Mouse (Mus musculus) intestine, embryonic 15.5 days (tissue): ENCODE data around the gene Dennd1a. TPM values are rescaled to one million over a fixed set of nuclear protein-coding genes. Genes with fewer than 3 reads are reported as not detected.
"Not testable (repeated sequence)": the region's sequence is repeated elsewhere in the genome, so short reads cannot be mapped to it uniquely, and the experiment has no call there.

Source experiments
- ATAC-seq: fragments of 200-750 bp; cut with Nextera tagmentation; 2 replicates; pipeline ENCODE4 v1.8.0; 2017; ENCODE audit warnings: moderate TSS enrichment, moderate library complexity
- H3K27ac ChIP-seq: fragments of 300-500 bp; sonication (generic); 2 replicates; pipeline ENCODE4 v1.5.1; 2015; ENCODE audit warnings: mild to moderate bottlenecking, inconsistent platforms
- H3K27me3 ChIP-seq: fragments of 300-500 bp; sonication (generic); replicated peaks from 2 replicates; pipeline ENCODE4 v1.6.1; 2015; ENCODE audit warnings: inconsistent platforms
- H3K36me3 ChIP-seq: fragments of 300-500 bp; sonication (generic); 2 replicates; pipeline ENCODE4 v1.6.1; 2015; ENCODE audit warnings: inconsistent platforms
- H3K4me1 ChIP-seq: fragments of 300-500 bp; sonication (generic); replicated peaks from 2 replicates; pipeline ENCODE4 v1.6.1; 2015; ENCODE audit warnings: inconsistent platforms
- H3K4me2 ChIP-seq: fragments of 300-500 bp; sonication (generic); replicated peaks from 2 replicates; pipeline ENCODE4 v1.6.1; 2015; ENCODE audit warnings: mild to moderate bottlenecking, inconsistent platforms
- H3K4me3 ChIP-seq: fragments of 300-500 bp; sonication (generic); replicated peaks from 2 replicates; pipeline ENCODE4 v1.5.1; 2015; ENCODE audit warnings: inconsistent platforms
- H3K9ac ChIP-seq: fragments of 300-500 bp; sonication (generic); 2 replicates; pipeline ENCODE4 v1.6.1; 2015; ENCODE audit warnings: inconsistent platforms
- H3K9me3 ChIP-seq: fragments of 300-500 bp; sonication (generic); 2 replicates; pipeline ENCODE4 v1.6.1; 2016; ENCODE audit warnings: inconsistent platforms
- WGBS: fragments of 180-500 bp; shearing (Covaris S2); methylation state at CpG from one replicate; pipeline ENCODE4 v1.1.7; 2015; 5-methylcytosine and 5-hydroxymethylcytosine counted together
- polyA plus RNA-seq: library from polyadenylated mRNA; unstranded; fragments of >200 nt; fragmentation: Nextera tagmentation; extraction: Ambion mirVana; gene quantifications from 2 replicates; pipeline ENCODE4 v1.2.1, GENCODE M21; 2015

The Dennd1a gene
- polyA plus RNA-seq, 1 experiment from 2014 or later = 11.2 TPM

GRCm38 (mm10) chr2:37969713-37970485, 317.3 kb downstream of the Dennd1a start:
- H3K4me2 ChIP-seq = no peak overlapping the region
- no peak for ATAC-seq
- H3K9ac ChIP-seq = no peak overlapping the region
- H3K27ac ChIP-seq = no peak overlapping the region
- no peaks in the 10 kb centered on the region for H3K9me3 ChIP-seq
- WGBS = 65% methylated on average over 5 of the region's 5 CpGs
- no peaks in the 10 kb centered on the region for H3K36me3 ChIP-seq
- H3K4me3 ChIP-seq = no peak overlapping the region
- no peaks in the 10 kb centered on the region for H3K27me3 ChIP-seq
- H3K4me1 ChIP-seq = no peaks in the 10 kb centered on the region

- Histone ChIP-seq H3K27ac (no peak overlapping the region), H3K9me3 (no peaks in the 10 kb centered on the region), H3K9ac (no peak overlapping the region), H3K4me3 (no peak overlapping the region), H3K4me1 (no peaks in the 10 kb centered on the region; the same call in 1 of the 2 replicates), H3K36me3 (no peaks in the 10 kb centered on the region), H3K4me2 (no peak overlapping the region), H3K27me3 (no peaks in the 10 kb centered on the region)
- 91% methylated on average over 4 of the region's 4 CpGs for WGBS
- ATAC-seq = no peak
Measured at GRCm38 (mm10) chr2:37964534-37964933, 322.7 kb downstream of the Dennd1a start.

- Histone ChIP-seq H3K27me3 (no peaks in the 10 kb centered on the region), H3K9ac (no peak overlapping the region), H3K27ac (no peak overlapping the region), H3K4me1 (no peaks in the 10 kb centered on the region; the same call in 1 of the 2 replicates), H3K4me3 (no peak overlapping the region), H3K9me3 (no peaks in the 10 kb centered on the region), H3K4me2 (no peak overlapping the region), H3K36me3 (no peaks in the 10 kb centered on the region)
- 34% methylated on average over 4 of the region's 4 CpGs for WGBS
- ATAC-seq = no peak
Measured at GRCm38 (mm10) chr2:37963362-37963761, 323.8 kb downstream of the Dennd1a start.

GRCm38 (mm10) chr2:37948424-37948823, 338.8 kb downstream of the Dennd1a start:
- no peak for ATAC-seq
- H3K27me3 ChIP-seq = no peaks in the 10 kb centered on the region
- H3K4me1 ChIP-seq = no peaks in the 10 kb centered on the region
- H3K9ac ChIP-seq = no peak overlapping the region
- H3K27ac ChIP-seq = no peak overlapping the region
- H3K4me3 ChIP-seq = no peak overlapping the region
- H3K9me3 ChIP-seq = no peaks in the 10 kb centered on the region
- 35% methylated on average over 2 of the region's 2 CpGs for WGBS
- no peaks in the 10 kb centered on the region for H3K36me3 ChIP-seq
- H3K4me2 ChIP-seq = no peak overlapping the region

- Histone ChIP-seq H3K4me1 (no peaks in the 10 kb centered on the region), H3K27ac (no peak overlapping the region), H3K9ac (no peak overlapping the region), H3K4me2 (no peak overlapping the region), H3K4me3 (no peak overlapping the region), H3K36me3 (no peaks in the 10 kb centered on the region), H3K27me3 (no peaks in the 10 kb centered on the region), H3K9me3 (no peaks in the 10 kb centered on the region)
- 43% methylated on average over 9 of the region's 9 CpGs for WGBS
- no peak for ATAC-seq
Measured at GRCm38 (mm10) chr2:37945598-37946336, 341.4 kb downstream of the Dennd1a start.

GRCm38 (mm10) chr2:37942906-37943305, 344.3 kb downstream of the Dennd1a start:
- no peak overlapping the region for H3K9ac ChIP-seq
- no peaks in the 10 kb centered on the region for H3K27me3 ChIP-seq
- WGBS = 83% methylated on average over 2 of the region's 2 CpGs
- H3K4me2 ChIP-seq = no peak overlapping the region
- H3K27ac ChIP-seq = no peak overlapping the region
- H3K4me3 ChIP-seq = no peak overlapping the region
- no peaks in the 10 kb centered on the region for H3K36me3 ChIP-seq
- no peak for ATAC-seq
- H3K9me3 ChIP-seq = no peaks in the 10 kb centered on the region
- H3K4me1 ChIP-seq = no peaks in the 10 kb centered on the region

GRCm38 (mm10) chr2:37941741-37942140, 345.4 kb downstream of the Dennd1a start:
- Histone ChIP-seq H3K4me2 (no peak overlapping the region), H3K27me3 (no peaks in the 10 kb centered on the region), H3K4me1 (no peaks in the 10 kb centered on the region), H3K36me3 (no peaks in the 10 kb centered on the region), H3K27ac (no peak overlapping the region), H3K4me3 (no peak overlapping the region), H3K9me3 (no peaks in the 10 kb centered on the region), H3K9ac (no peak overlapping the region)
- ATAC-seq = no peak

- H3K9ac ChIP-seq = no peak overlapping the region
- WGBS = 84% methylated on average over 4 of the region's 4 CpGs
Measured at GRCm38 (mm10) chr2:37940845-37941361, 346.3 kb downstream of the Dennd1a start.

GRCm38 (mm10) chr2:37939997-37940396, 347.2 kb downstream of the Dennd1a start:
- no peak for ATAC-seq
- Histone ChIP-seq H3K27me3 (no peaks in the 10 kb centered on the region), H3K4me1 (no peaks in the 10 kb centered on the region), H3K4me3 (no peak overlapping the region), H3K27ac (no peak overlapping the region), H3K4me2 (no peak overlapping the region), H3K36me3 (no peaks in the 10 kb centered on the region), H3K9me3 (no peaks in the 10 kb centered on the region), H3K9ac (no peak overlapping the region)
- WGBS = 83% methylated on average over 1 of the region's 1 CpGs

More at GRCm38 (mm10) chr2:37940845-37941361, 346.3 kb downstream of the Dennd1a start:
- no peak overlapping the region for H3K4me3 ChIP-seq
- no peak for ATAC-seq
- no peaks in the 10 kb centered on the region for H3K27me3 ChIP-seq
- H3K27ac ChIP-seq = no peak overlapping the region
- H3K36me3 ChIP-seq = no peaks in the 10 kb centered on the region
- H3K4me1 ChIP-seq = no peaks in the 10 kb centered on the region
- H3K4me2 ChIP-seq = no peak overlapping the region
- no peaks in the 10 kb centered on the region for H3K9me3 ChIP-seq

GRCm38 (mm10) chr2:37936922-37937321, 350.3 kb downstream of the Dennd1a start:
- not testable (repeated sequence) for H3K27ac ChIP-seq, H3K4me3 ChIP-seq, H3K9ac ChIP-seq, H3K4me1 ChIP-seq, H3K9me3 ChIP-seq, ATAC-seq, H3K4me2 ChIP-seq, H3K27me3 ChIP-seq, H3K36me3 ChIP-seq
- 79% methylated on average over 4 of the region's 4 CpGs for WGBS

GRCm38 (mm10) chr2:37932240-37932639, 354.9 kb downstream of the Dennd1a start:
- no peak overlapping the region for H3K9ac ChIP-seq
- no peak for ATAC-seq
- WGBS = 95% methylated on average over 1 of the region's 1 CpGs

GRCm38 (mm10) chr2:37931018-37931930, 355.9 kb downstream of the Dennd1a start:
- ATAC-seq = no peak
- no peak overlapping the region for H3K4me2 ChIP-seq
- WGBS = 57% methylated on average over 5 of the region's 5 CpGs

More at GRCm38 (mm10) chr2:37932240-37932639, 354.9 kb downstream of the Dennd1a start:
- Histone ChIP-seq H3K36me3 (no peaks in the 10 kb centered on the region), H3K4me1 (no peaks in the 10 kb centered on the region), H3K27me3 (no peaks in the 10 kb centered on the region), H3K27ac (no peak overlapping the region), H3K9me3 (no peaks in the 10 kb centered on the region), H3K4me3 (no peak overlapping the region), H3K4me2 (no peak overlapping the region)

More at GRCm38 (mm10) chr2:37931018-37931930, 355.9 kb downstream of the Dennd1a start:
- no peak overlapping the region for H3K4me3 ChIP-seq
- no peak overlapping the region for H3K9ac ChIP-seq
- H3K27ac ChIP-seq = no peak overlapping the region
- H3K36me3 ChIP-seq = no peaks in the 10 kb centered on the region
- H3K27me3 ChIP-seq = no peaks in the 10 kb centered on the region
- no peaks in the 10 kb centered on the region for H3K4me1 ChIP-seq
- no peaks in the 10 kb centered on the region for H3K9me3 ChIP-seq
